Mouse (Mus musculus) midbrain, embryonic 12.5 days (tissue): Measurements from ENCODE around the gene Gm10300. TPM values are rescaled to one million over a fixed set of nuclear protein-coding genes. Genes with fewer than 3 reads are reported as not detected.
A peak's percentile ranks its signal among the peaks of the same experiment; 100 is the strongest.

Source experiments
- ATAC-seq: fragments of 200-750 bp; cut with Nextera tagmentation; 2 replicates; pipeline ENCODE4 v1.8.0; 2017; ENCODE audit warnings: low read depth, moderate TSS enrichment, moderate library complexity; ENCODE audit not compliant: low FRiP score
- H3K27ac ChIP-seq: fragments of 300-500 bp; sonication (generic); replicated peaks from 2 replicates; pipeline ENCODE4 v1.5.1; 2016; ENCODE audit warnings: mild to moderate bottlenecking
- H3K27me3 ChIP-seq: fragments of 300-500 bp; sonication (generic); 2 replicates; pipeline ENCODE4 v1.6.1; 2016; ENCODE audit warnings: mild to moderate bottlenecking
- H3K36me3 ChIP-seq: fragments of 300-500 bp; sonication (generic); 2 replicates; pipeline ENCODE4 v1.6.1; 2016
- H3K4me1 ChIP-seq: fragments of 300-500 bp; sonication (generic); 2 replicates; pipeline ENCODE4 v1.6.1; 2016
- H3K4me2 ChIP-seq: fragments of 300-500 bp; sonication (generic); replicated peaks from 2 replicates; pipeline ENCODE4 v1.6.1; 2016; ENCODE audit warnings: mild to moderate bottlenecking, moderate library complexity
- H3K4me3 ChIP-seq: fragments of 300-500 bp; sonication (generic); 2 replicates; pipeline ENCODE4 v1.5.1; 2016; ENCODE audit warnings: mild to moderate bottlenecking
- H3K9ac ChIP-seq: fragments of 300-500 bp; sonication (generic); replicated peaks from 2 replicates; pipeline ENCODE4 v1.6.1; 2016; ENCODE audit warnings: mild to moderate bottlenecking, moderate library complexity
- H3K9me3 ChIP-seq: fragments of 300-500 bp; sonication (generic); 2 replicates; pipeline ENCODE4 v1.6.1; 2016; ENCODE audit warnings: mild to moderate bottlenecking
- WGBS: fragments of 180-500 bp; shearing (Covaris S2); methylation state at CpG from one replicate; pipeline ENCODE4 v1.1.7; 2016; 5-methylcytosine and 5-hydroxymethylcytosine counted together
- polyA plus RNA-seq: library from polyadenylated mRNA; unstranded; fragments of >200 nt; fragmentation: Nextera tagmentation; extraction: Ambion mirVana; gene quantifications from 2 replicates; pipeline ENCODE4 v1.2.1, GENCODE M21; 2016

Gm10300 gene
- polyA plus RNA-seq, result 0.15 TPM in 1 of 2 replicates, not detected in the other

DNA sequence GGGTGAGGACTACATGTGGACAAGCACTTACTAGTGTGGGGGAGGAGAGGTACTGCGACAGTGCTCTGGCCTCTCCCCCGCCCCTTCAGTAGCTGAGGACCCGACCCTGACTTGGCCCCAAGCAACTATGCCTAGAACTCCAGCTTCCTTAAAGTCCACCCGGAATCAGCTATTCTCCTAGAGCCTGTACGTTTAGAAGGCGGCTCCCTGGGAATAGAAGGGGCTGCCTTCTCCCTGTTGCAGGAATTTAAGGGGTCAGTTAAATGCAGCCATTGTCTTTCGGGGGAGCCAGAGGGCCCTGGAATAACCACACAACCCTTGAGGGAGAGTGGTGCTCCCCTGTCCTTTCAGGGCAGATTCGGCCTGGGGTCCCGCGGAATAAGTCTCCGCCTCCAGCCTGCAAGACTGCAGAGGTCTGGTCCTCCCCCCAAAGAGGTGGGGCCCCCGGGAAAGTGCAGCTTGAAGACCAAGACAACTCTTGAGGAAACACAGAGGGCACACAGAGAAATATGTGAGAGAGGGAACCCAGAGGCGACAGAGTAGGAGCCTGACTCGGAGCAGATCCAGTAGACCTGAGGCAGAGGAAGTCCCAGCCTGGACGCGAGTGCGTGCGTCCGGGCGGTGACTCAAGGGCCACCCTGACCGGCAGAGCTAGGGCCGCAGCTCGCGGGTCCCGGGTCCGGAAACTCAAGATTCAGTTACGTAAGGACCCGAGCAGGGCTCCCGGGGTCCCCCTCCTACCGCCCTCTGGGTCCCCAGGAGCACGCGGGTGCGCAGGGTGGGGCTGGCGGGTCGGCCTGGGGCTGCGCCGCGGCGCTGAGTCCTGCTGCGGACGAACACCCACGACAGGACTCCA lies at the start of gene Gm10300:
TSS of gene Gm10300 (plus strand) at position 621 of the 856 bp plus-strand sequence.
- H3K36me3 ChIP-seq, result no peaks in the 10 kb centered on the region
- H3K9ac ChIP-seq, result peak within 1 kb of the TSS; percentile 69
- H3K4me3 ChIP-seq, result peak within 1 kb of the TSS; percentile 72
- peaks cover 71% of the 10 kb centered on the region for H3K27me3 ChIP-seq
- under 1% methylated on average over 42 of the region's 42 CpGs for WGBS
- no peaks in the 10 kb centered on the region for H3K9me3 ChIP-seq
- no peak within 1 kb of the TSS; the same call in 1 of the 2 replicates for H3K27ac ChIP-seq
- peaks cover 35% of the 10 kb centered on the region for H3K4me1 ChIP-seq
- H3K4me2 ChIP-seq, result peak within 1 kb of the TSS; percentile 99
- peak; percentile 45; the same call in 1 of the 2 replicates for ATAC-seq

GRCm38 (mm10) chr4:132025264-132025663 lies 49.2 kb upstream of the Gm10300 start:
- ATAC-seq, result no peak
- no peaks in the 10 kb centered on the region for H3K27me3 ChIP-seq
- no peak overlapping the region for H3K4me2 ChIP-seq
- H3K9ac ChIP-seq, result no peak overlapping the region
- whole genome bisulfite sequencing, result 69% methylated on average over 2 of the region's 2 CpGs
- no peaks in the 10 kb centered on the region for H3K36me3 ChIP-seq
- H3K4me3 ChIP-seq, result no peak overlapping the region
- H3K4me1 ChIP-seq, result peaks cover 9% of the 10 kb centered on the region
- peak overlapping the region; percentile 46 for H3K27ac ChIP-seq
- H3K9me3 ChIP-seq, result no peaks in the 10 kb centered on the region

- ATAC-seq, result no peak
- H3K4me1 ChIP-seq, result peaks cover 14% of the 10 kb centered on the region
- H3K9ac ChIP-seq, result no peak overlapping the region
- H3K4me3 ChIP-seq, result no peak overlapping the region
- H3K9me3 ChIP-seq, result no peaks in the 10 kb centered on the region
- 40% methylated on average over 5 of the region's 5 CpGs for WGBS
- H3K4me2 ChIP-seq, result no peak overlapping the region
- no peaks in the 10 kb centered on the region for H3K27me3 ChIP-seq
- peak overlapping the region; percentile 46 for H3K27ac ChIP-seq
- H3K36me3 ChIP-seq, result no peaks in the 10 kb centered on the region
Observed at GRCm38 (mm10) chr4:132025738-132026527, 48.6 kb upstream of the Gm10300 start.

GRCm38 (mm10) chr4:132027167-132027566 lies 47.3 kb upstream of the Gm10300 start:
- H3K9me3 ChIP-seq, result no peaks in the 10 kb centered on the region
- H3K36me3 ChIP-seq, result no peaks in the 10 kb centered on the region
- no peak overlapping the region for H3K9ac ChIP-seq
- no peak overlapping the region for H3K4me3 ChIP-seq
- 91% methylated on average over 6 of the region's 6 CpGs for WGBS
- H3K4me2 ChIP-seq, result no peak overlapping the region
- no peak for ATAC-seq
- no peaks in the 10 kb centered on the region for H3K27me3 ChIP-seq
- no peak overlapping the region for H3K27ac ChIP-seq
- H3K4me1 ChIP-seq, result peaks cover 19% of the 10 kb centered on the region

- H3K4me2 ChIP-seq, result no peak overlapping the region
- no peaks in the 10 kb centered on the region for H3K36me3 ChIP-seq
- H3K4me3 ChIP-seq, result no peak overlapping the region
- ATAC-seq, result no peak
- no peaks in the 10 kb centered on the region for H3K9me3 ChIP-seq
- H3K9ac ChIP-seq, result no peak overlapping the region
- H3K27me3 ChIP-seq, result no peaks in the 10 kb centered on the region
- peaks cover 19% of the 10 kb centered on the region for H3K4me1 ChIP-seq
- 98% methylated on average over 1 of the region's 1 CpGs for WGBS
- no peak overlapping the region for H3K27ac ChIP-seq
Observed at GRCm38 (mm10) chr4:132027806-132028205, 46.7 kb upstream of the Gm10300 start.

DNA sequence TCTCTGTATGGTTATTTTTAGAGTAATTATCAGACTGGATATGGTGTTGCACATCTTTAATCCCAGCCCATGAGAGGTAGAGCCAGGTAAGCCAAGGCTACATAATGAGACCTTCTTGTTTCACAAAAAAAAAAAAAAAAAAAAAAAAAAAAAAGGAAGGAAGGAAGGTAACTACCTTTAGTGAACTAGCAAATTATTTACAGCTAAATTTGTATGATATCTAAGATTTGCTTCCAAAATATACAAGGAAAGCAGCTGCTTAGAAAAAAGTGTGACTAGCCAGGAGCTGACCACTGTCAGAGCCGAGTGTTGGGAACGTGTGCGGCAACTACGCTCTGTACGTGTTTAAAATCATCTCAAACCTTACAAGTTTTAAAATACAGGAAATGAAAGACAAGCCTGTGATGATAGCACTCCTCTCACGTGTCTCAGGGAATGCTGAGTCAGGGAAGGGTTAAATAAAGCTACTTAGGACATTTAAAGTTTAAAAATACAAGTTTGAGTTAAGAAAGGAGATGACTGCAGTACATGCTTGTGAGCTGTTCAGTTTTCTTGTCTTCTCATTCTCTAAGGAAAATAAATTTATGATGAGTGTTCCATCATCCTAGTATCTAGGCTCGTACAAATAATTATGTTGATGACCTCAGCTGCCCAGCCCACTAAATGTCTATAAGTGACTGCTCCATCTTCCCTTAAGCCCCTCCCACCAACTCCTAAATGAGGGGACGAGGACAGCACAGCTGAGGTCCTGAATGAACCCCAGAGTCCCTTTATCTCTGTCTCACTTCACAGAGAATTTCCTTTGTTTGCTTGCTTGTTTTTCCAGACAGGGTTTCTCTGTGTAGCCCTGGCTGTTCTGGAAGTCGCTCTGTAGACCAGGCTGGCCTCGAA lies 44.4 kb upstream of the Gm10300 start:
- 0 out of 2 replicates have a peak overlapping the region, but pooled peaks have one; percentile 8 for H3K27ac ChIP-seq
- no peak for ATAC-seq

GRCm38 (mm10) chr4:132033183-132033582 lies 41.3 kb upstream of the Gm10300 start:
- peak overlapping the region; percentile 40; the same call in 1 of the 2 replicates for H3K27ac ChIP-seq
- no peaks in the 10 kb centered on the region for H3K9me3 ChIP-seq
- no peak overlapping the region for H3K4me3 ChIP-seq
- no peak overlapping the region for H3K4me2 ChIP-seq
- 88% methylated on average over 1 of the region's 1 CpGs for WGBS
- no peaks in the 10 kb centered on the region for H3K36me3 ChIP-seq
- H3K4me1 ChIP-seq, result peaks cover 29% of the 10 kb centered on the region
- no peak for ATAC-seq
- H3K27me3 ChIP-seq, result no peaks in the 10 kb centered on the region
- H3K9ac ChIP-seq, result no peak overlapping the region

More for the DNA sequence above, 44.4 kb upstream of the Gm10300 start:
- H3K4me1 ChIP-seq, result peaks cover 27% of the 10 kb centered on the region
- no peaks in the 10 kb centered on the region for H3K27me3 ChIP-seq
- H3K4me2 ChIP-seq, result no peak overlapping the region
- H3K4me3 ChIP-seq, result no peak overlapping the region
- 61% methylated on average over 10 of the region's 10 CpGs for WGBS
- H3K9me3 ChIP-seq, result no peaks in the 10 kb centered on the region
- H3K36me3 ChIP-seq, result no peaks in the 10 kb centered on the region
- no peak overlapping the region for H3K9ac ChIP-seq

DNA sequence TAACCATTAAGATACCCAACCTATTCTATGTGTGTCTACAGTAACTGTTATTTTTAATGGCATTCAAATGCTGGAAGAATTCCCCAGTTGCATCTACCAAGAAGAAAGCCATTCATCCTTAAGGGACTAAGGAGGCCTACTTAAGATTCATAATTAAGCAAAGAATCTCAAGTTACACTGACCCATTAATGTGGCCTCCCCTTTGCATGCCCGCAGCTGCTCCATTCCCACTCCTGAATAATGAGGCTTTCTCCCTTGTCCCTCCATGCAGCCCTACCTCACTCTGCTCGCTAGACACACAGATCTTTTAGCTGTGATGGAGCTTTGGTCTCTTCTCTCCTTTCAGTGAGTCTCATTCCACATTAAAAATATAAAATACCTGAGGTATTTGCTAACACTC lies 40.3 kb upstream of the Gm10300 start:
- Histone ChIP-seq H3K4me2 (no peak overlapping the region), H3K9me3 (no peaks in the 10 kb centered on the region), H3K4me3 (no peak overlapping the region), H3K27ac (peak overlapping the region; percentile 75), H3K27me3 (no peaks in the 10 kb centered on the region), H3K4me1 (peaks cover 36% of the 10 kb centered on the region), H3K9ac (no peak overlapping the region), H3K36me3 (no peaks in the 10 kb centered on the region)
- ATAC-seq, result peak; percentile 63; the same call in 1 of the 2 replicates
- WGBS, result 14% methylated on average over 2 of the region's 2 CpGs

GRCm38 (mm10) chr4:132037137-132037536 lies 37.4 kb upstream of the Gm10300 start:
- H3K4me2 ChIP-seq, result no peak overlapping the region
- H3K27me3 ChIP-seq, result no peaks in the 10 kb centered on the region
- no peak overlapping the region for H3K4me3 ChIP-seq
- no peaks in the 10 kb centered on the region for H3K9me3 ChIP-seq
- H3K36me3 ChIP-seq, result no peaks in the 10 kb centered on the region; the same call in 1 of the 2 replicates
- peaks cover 32% of the 10 kb centered on the region for H3K4me1 ChIP-seq
- 86% methylated on average over 5 of the region's 5 CpGs for WGBS
- H3K27ac ChIP-seq, result no peak overlapping the region
- ATAC-seq, result no peak
- H3K9ac ChIP-seq, result no peak overlapping the region

- no peaks in the 10 kb centered on the region for H3K9me3 ChIP-seq
- H3K36me3 ChIP-seq, result no peaks in the 10 kb centered on the region; the same call in 1 of the 2 replicates
- no peaks in the 10 kb centered on the region for H3K27me3 ChIP-seq
- H3K27ac ChIP-seq, result peak overlapping the region; percentile 49
- H3K9ac ChIP-seq, result no peak overlapping the region
- no peak overlapping the region for H3K4me3 ChIP-seq
- 71% methylated on average over 7 of the region's 7 CpGs for WGBS
- peaks cover 33% of the 10 kb centered on the region for H3K4me1 ChIP-seq
- no peak for ATAC-seq
- no peak overlapping the region for H3K4me2 ChIP-seq
Observed at GRCm38 (mm10) chr4:132037991-132038390, 36.5 kb upstream of the Gm10300 start.

DNA sequence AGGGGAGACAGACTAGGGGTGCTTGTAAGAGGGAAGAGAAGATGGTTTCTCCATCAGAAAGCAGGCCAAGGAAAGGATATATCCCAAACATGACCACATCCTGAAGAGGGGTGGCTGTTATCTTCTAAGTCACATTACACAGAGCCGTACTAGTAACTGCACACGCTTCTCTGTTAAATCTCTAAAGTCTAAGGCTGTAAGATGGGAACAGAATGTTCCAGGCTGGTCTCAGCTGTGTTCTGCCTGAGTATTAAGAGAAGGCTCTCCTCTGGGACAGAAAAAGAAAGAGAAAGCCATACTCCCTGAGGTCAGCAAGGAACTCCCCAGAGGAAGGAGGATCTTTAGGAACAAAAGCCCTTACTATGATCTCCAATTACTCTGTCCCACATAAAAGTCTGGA lies 35.7 kb upstream of the Gm10300 start:
- Histone ChIP-seq H3K9me3 (no peaks in the 10 kb centered on the region), H3K9ac (no peak overlapping the region), H3K4me1 (peaks cover 29% of the 10 kb centered on the region), H3K36me3 (no peaks in the 10 kb centered on the region; the same call in 1 of the 2 replicates), H3K27me3 (no peaks in the 10 kb centered on the region), H3K4me2 (no peak overlapping the region), H3K27ac (no peak overlapping the region; the same call in 1 of the 2 replicates), H3K4me3 (no peak overlapping the region)
- WGBS, result 76% methylated on average over 2 of the region's 2 CpGs
- ATAC-seq, result no peak
